Mouse (Mus musculus): ENCODE measurements around the gene Gstp2. TPM values are rescaled to one million over a fixed set of nuclear protein-coding genes. Genes with fewer than 3 reads are reported as not detected.
"Not testable (repeated sequence)": the region's sequence is repeated elsewhere in the genome, so short reads cannot be mapped to it uniquely, and the experiment has no call there.

The Gstp2 gene
- total RNA-seq, 1 experiment from 2014 or later = 0.69 TPM

GRCm38 (mm10) chr19:4052516-4053030 lies 6.8 kb upstream of the Gstp2 start:
- ATAC-seq (replicated peaks; ENCODE audit: low read depth, poor library complexity, severe bottlenecking) = no peak

DNA sequence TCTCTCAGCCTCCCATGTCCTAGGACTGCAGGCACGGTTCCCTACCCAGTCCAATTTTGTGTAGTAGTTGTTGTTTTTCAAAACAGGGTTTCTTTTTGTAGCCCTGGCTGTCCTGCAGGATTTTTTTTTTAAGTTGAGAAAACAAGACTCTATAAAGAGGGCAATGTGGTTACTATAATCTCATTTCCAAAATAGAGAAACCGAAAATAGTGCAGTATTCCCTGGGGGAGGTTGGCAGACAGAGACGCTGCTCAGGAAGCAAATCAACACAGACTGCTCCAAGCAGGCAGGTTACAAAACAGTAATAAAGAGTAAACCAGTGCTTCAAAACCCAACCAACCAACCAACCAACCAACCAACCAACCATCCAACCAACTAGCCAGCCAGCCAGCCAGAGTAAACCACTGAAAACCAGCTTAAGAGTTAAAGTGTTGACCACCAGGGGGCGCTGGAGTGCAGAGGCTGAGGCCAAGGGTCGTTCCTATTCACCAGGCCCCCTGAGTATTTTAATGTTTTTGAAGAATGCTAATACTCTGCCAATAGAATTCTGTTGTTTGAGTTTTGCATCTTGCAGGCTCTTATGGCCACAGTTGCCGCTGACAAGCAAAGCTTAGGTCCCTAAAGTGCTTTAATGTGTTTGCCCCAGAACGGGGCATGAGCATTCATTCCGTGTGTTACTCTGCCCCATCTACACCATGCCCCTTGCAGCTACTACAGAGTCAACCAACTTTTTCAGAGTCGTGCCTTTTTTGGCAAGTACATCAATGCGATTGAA lies 6.1 kb upstream of the Gstp2 start:
- ATAC-seq (replicated peaks; ENCODE audit: low read depth, poor library complexity, severe bottlenecking) = 0 out of 2 replicates have a peak, but pooled peaks have one; percentile 45

- no peak for ATAC-seq (replicated peaks; ENCODE audit: low read depth, poor library complexity, severe bottlenecking)
These were observed 5.2 kb upstream of the Gstp2 start for GRCm38 (mm10) chr19:4051016-4051415.

DNA sequence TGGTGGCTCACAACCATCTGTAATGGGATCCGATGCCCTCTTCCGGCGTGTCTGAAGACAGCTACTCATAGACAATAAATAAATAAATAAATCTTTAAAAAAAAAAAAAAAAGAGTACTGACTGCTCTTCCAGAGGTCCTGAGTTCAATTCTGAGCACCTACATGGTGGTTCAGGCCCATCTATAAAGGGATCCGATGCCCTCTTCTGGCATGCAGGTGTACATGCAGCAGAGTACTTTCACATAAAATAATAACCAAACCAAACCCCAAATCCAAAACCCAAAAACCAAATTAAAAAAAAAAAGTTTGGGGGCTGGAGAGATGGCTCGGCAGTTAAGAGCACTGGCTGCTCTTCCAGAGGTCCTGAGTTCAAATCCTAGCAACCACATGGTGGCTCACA lies 3.2 kb upstream of the Gstp2 start:
- ATAC-seq (replicated peaks; ENCODE audit: low read depth, poor library complexity, severe bottlenecking) = not testable (repeated sequence)

DNA sequence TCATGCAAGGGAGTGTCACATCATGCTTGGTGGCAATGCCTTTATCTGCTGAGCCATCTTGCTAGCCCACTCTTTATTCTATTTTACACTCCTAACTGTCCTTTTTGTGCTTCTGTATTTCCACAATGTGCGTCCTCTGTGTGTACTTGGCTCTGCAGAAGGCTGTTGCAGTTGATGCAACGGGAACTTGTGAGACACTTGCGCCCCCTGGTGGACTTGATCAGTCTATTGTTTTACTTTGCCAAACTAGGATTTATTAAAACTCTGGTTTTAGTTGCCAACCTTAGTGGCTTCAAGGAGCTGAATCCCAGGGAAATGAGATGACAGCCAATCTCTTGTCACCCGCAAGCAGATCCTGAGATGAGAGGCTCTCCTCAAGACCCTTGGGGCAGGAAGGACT lies 2.0 kb upstream of the Gstp2 start:
- peak; percentile 69 for ATAC-seq (replicated peaks; ENCODE audit: low read depth, poor library complexity, severe bottlenecking)

DNA sequence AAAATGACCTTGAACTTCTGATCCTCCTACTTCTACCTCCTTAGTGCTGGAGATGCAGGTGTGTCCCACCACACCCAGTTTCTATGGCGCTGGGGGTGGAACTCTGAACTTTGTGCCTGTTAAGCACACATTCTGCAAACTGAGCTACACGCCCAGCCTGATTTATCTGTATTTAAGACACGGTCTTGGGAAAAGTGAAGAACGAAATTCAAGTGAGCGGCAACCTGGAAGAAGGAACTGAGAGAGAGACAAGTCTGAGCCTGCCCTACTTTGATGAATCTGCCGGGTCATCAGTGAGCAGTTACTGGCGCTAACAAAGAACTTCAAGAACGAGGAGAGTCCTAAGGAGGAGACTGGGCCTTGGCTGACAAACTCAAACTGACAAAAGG lies 1.0 kb upstream of the Gstp2 start:
- ATAC-seq (replicated peaks; ENCODE audit: low read depth, poor library complexity, severe bottlenecking) = no peak

DNA sequence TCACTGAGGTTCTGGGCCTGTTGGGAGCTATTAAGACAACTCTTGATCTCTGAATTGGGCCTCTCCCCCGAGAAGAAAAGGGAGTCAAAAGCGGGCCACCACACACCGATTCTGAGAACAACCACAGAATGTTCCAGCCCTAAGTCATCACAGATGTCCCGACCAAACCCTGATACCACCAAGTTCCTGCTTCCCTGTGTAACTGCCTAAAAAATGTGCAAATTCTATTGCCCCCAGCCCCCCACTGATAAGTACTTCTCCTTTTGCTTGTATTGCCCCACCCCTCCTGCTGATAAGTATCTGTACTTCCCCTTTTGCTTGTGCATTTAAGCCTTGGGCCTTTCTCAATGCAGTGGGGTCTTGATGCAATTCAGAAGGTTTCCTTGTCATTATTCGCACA lies 1.7 kb downstream of the Gstp2 start:
- not testable (repeated sequence) for ATAC-seq (replicated peaks; ENCODE audit: low read depth, poor library complexity, severe bottlenecking)

DNA sequence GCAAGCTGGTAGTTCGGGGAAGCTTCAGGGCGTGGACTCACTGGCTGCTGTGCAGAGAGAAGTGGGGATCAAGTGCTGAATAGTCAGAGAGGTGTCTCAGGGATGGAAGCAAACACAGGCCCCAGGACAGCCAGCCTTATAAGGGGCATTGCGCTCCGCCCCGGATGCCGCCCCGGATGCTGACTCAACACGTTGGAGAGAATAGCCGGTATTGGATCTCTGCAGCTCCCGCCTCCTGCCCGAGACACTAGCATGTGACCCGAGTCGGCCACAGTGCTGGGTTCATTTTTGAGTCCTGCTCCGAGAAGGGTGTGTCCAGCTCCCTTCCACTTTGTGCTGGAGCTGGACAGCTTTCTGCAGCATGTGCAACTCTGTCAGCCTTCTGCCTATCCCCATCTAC lies 3.7 kb downstream of the Gstp2 start:
- ATAC-seq (replicated peaks; ENCODE audit: low read depth, poor library complexity, severe bottlenecking) = no peak

DNA sequence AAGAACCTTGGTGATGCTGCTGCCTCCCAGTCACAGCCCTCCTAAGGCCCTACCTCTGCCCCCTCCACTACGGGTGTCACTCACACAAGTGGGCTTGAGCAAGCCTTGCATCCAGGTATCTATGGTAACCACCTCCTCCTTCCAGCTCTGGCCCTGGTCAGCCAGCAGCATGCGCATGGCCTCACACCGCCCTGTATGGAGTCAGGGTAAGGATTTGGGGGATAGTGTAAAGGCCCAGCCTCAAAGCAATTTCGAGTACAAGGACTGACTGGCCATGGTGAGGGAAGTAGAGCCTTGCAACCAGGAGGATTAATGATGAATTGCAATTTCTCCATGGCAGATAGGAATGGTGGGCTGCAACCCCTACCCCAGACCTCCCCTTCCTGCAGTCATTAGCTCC lies 4.3 kb downstream of the Gstp2 start:
- ATAC-seq (replicated peaks; ENCODE audit: low read depth, poor library complexity, severe bottlenecking) = not testable (repeated sequence)

DNA sequence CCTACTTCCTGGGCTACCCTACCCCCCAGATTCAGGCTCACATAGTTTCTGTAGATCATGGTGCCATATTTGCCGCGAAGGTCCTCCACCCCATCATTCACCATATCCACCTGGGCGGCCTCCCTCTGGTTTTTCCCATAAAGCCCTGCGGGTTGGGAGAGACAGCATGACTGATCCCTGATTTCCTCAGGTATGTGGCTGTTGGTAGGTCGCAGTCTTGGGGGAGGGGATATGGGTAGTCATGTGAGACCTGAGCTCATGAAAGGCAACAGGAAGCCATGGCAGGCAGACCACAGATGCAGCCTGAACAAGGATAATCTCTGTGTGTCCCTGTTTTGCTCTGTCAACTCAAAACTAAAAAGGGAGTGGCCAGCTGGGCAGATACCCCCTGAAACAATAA lies 4.9 kb downstream of the Gstp2 start:
- not testable (repeated sequence) for ATAC-seq (replicated peaks; ENCODE audit: low read depth, poor library complexity, severe bottlenecking)

- peak; percentile 97 for ATAC-seq (replicated peaks; ENCODE audit: low read depth, poor library complexity, severe bottlenecking)
These were observed 8.0 kb downstream of the Gstp2 start, which contains the start of gene Gstp1 for GRCm38 (mm10) chr19:4037788-4038232. Gene Gstp1 (minus strand): TSS chr19:4037985.

DNA sequence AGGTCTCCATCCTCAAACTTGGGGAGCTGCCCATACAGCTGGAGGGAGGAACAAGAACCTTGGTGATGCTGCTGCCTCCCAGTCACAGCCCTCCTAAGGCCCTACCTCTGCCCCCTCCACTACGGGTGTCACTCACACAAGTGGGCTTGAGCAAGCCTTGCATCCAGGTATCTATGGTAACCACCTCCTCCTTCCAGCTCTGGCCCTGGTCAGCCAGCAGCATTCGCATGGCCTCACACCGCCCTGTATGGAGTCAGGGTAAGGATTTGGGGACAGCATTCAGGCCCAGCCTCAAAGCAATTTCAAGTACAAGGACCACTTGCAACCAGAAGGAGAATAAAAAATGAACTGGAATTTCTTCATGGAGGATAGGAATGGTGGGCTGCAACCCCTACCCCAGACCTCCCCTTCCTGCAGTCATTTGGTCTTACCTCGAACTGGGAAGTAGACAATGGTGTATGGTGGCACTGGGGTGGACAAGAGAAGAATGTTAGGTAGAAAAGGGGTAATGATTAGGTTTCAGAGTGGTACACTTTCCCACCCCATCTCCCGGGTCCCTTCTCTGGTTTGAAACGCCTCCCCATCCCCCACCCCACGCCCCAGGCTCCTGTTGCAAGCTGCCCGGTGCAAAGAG lies 8.6 kb downstream of the Gstp2 start:
- ATAC-seq (replicated peaks; ENCODE audit: low read depth, poor library complexity, severe bottlenecking) = not testable (repeated sequence)

DNA sequence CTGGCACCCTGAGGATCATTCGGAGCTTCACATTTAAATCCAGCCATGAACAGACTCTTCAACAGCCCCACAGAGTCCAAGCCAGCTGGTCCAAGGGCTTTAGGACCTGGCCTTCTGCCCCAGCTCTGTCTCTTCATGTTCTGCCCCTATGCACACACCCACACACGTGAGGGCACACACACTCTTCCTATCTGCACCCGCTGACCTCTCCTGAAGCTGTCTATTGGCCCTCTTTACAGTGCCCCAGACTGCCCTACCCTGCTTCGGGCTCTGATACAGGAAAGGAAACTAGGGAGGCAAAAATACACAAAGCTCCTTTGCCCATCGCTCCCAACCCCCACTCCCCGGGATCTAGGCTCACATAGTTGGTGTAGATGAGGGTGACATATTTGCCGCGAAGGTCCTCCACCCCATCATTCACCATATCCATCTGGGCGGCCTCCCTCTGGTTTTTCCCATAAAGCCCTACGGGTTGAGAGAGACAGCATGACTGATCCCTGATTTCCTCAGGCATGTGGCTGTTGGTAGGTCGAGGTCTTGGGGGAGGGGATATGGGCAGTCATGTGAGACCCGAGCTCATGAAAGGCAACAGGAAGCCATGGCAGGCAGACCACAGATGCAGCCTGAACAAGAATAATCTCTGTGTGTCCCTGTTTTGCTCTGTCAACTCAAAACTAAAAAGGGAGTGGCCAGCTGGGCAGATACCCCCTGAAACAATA lies 9.3 kb downstream of the Gstp2 start:
- no peak for ATAC-seq (replicated peaks; ENCODE audit: low read depth, poor library complexity, severe bottlenecking)

DNA sequence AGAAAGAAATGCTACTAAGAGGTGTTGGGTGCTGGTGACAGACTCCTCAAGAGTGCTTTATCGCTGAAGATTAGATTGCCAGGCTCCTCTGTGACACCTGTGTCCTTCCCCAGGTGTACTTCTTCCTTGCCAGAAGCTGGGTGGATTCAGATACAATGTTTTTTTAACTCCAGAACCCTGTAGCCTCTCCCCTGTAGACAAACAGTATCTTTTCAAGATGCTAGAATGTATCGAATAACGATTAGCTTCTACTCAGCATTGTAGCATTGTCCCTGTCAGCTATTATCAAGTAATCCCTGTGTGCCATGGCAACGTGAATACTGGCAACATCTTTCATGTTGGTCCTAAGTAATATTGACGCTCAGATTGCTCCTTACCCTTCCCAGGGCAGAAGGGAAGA lies 12.1 kb downstream of the Gstp2 start:
- no peak for ATAC-seq (replicated peaks; ENCODE audit: low read depth, poor library complexity, severe bottlenecking)

DNA sequence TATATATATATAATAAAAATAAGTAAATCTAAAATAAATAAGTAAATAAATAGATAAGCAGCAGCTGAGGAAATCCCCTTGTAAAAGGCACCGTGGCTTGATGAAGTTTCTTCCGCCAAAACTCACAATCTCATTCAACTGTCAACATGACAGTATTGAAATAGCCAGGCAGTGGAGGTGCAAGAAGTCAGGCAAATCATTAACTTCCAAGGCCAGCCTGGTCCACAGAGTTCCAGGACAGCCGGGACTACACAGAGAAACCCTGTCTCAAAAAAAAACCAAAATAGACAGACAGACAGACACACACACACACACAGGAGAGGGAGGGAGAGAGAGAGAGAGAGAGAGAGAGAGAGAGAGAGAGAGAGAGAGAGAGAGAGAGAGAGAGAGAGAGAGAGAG lies 12.5 kb downstream of the Gstp2 start:
- ATAC-seq (replicated peaks; ENCODE audit: low read depth, poor library complexity, severe bottlenecking) = no peak

DNA sequence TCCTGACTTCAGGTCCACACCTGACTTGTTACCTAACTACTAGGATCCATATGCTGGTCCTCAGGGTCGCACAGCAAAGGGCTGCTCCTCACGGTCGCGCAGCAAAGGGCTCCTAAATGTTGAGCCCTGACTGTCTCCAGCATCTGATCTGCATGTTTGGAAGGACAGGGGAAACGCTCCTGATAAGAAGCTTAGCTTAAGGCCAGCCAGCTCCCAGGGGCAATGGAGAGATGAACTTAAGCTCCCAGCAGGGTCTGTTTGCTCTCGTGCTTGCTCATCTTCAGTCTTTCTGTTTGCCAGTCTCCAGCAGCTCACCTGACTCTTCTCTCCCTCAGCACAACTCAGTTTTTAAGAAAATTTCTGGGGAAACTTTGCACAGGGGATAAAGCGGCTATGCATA lies 13.2 kb downstream of the Gstp2 start:
- no peak for ATAC-seq (replicated peaks; ENCODE audit: low read depth, poor library complexity, severe bottlenecking)

DNA sequence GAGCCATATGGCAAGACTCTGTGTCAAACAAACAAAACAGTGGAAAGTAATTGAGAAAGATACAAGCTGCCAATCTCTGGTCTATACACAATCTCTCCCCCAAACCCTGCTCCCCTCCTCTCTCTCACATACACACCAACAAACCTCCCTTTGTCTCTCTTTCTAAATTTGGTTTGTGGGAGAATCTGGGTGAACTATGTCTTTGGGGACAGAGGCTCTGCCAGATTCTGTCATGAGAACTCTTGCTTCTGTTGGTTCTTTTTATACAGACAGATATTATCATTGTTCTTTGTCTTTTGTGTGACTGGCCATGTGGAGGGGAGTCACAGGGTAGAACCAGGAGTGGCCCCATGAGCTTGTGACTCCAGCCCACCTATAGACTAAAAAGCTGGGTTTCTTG lies 18.2 kb downstream of the Gstp2 start:
- ATAC-seq (replicated peaks; ENCODE audit: low read depth, poor library complexity, severe bottlenecking) = no peak

DNA sequence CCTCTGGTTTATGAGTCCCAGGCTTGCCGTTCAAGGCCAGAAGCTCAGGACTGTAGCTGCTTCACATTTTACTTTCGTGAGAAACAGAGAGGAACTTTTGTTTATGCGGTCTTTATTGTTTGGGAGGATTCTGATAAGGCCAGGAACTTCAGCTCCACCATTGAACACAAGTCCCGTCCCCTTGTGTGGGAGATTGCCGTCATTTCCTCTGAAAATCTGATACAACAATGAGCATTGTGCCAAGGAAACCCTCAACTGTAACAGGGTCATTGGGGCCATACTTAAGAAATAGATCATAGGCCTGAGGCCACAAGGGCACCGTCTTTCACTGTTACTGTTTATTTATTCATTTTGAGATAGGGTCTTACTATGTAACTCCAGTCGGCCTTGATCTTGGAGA lies 22.6 kb downstream of the Gstp2 start:
- no peak for ATAC-seq (replicated peaks; ENCODE audit: low read depth, poor library complexity, severe bottlenecking)

GRCm38 (mm10) chr19:4018743-4019583 lies 26.9 kb downstream of the Gstp2 start:
- ATAC-seq (replicated peaks; ENCODE audit: low read depth, poor library complexity, severe bottlenecking) = peak; percentile 96

Data from common myeloid progenitor, adult 5-6 weeks (primary cell).